Mouse (Mus musculus) spleen, embryonic (tissue): ENCODE results near the gene Cubn.

ENCODE experiments used
- CTCF ChIA-PET: fragments of 350-600 bp; sonication (Branson Sonifier 250); formaldehyde crosslinking; loops from one replicate; lab custom pipeline; 2022; lab: Charles Lee

Cubn gene

GRCm38 (mm10) chr2:13409767-13410519, 81.7 kb downstream of the Cubn start:
- CTCF ChIA-PET, result no interaction called here

- CTCF ChIA-PET, result interaction anchor here (0.6 kb wide), 1 partner anchor 69 kb away, joined by 3 read pairs; no protein-coding TSS in a partner anchor
Measured at GRCm38 (mm10) chr2:13408333-13408732, 83.3 kb downstream of the Cubn start.

GRCm38 (mm10) chr2:13407698-13408097, 83.9 kb downstream of the Cubn start:
- CTCF ChIA-PET, result no interaction called here

GRCm38 (mm10) chr2:13407272-13407671, 84.3 kb downstream of the Cubn start:
- CTCF ChIA-PET, result no interaction called here

GRCm38 (mm10) chr2:13404986-13405678, 86.5 kb downstream of the Cubn start:
- CTCF ChIA-PET, result no interaction called here

- CTCF ChIA-PET, result no interaction called here
Measured at GRCm38 (mm10) chr2:13400831-13401230, 90.8 kb downstream of the Cubn start.

GRCm38 (mm10) chr2:13399480-13400072, 92.0 kb downstream of the Cubn start:
- CTCF ChIA-PET, result no interaction called here

GRCm38 (mm10) chr2:13398955-13399354, 92.7 kb downstream of the Cubn start:
- CTCF ChIA-PET, result no interaction called here

- CTCF ChIA-PET, result no interaction called here
Measured at GRCm38 (mm10) chr2:13398551-13398950, 93.1 kb downstream of the Cubn start.

- CTCF ChIA-PET, result no interaction called here
Measured at GRCm38 (mm10) chr2:13396124-13396540, 95.5 kb downstream of the Cubn start.

GRCm38 (mm10) chr2:13391018-13391417, 100.6 kb downstream of the Cubn start:
- CTCF ChIA-PET, result interaction anchor here (0.6 to 1.2 kb wide), 2 partner anchors 9 to 204 kb away, joined by 3 read pairs; no protein-coding TSS in a partner anchor

- CTCF ChIA-PET, result no interaction called here
Measured at GRCm38 (mm10) chr2:13386631-13387030, 105.0 kb downstream of the Cubn start.

GRCm38 (mm10) chr2:13385542-13386345, 105.9 kb downstream of the Cubn start:
- CTCF ChIA-PET, result no interaction called here

GRCm38 (mm10) chr2:13384775-13385541, 106.7 kb downstream of the Cubn start:
- CTCF ChIA-PET, result no interaction called here

- CTCF ChIA-PET, result no interaction called here
Measured at GRCm38 (mm10) chr2:13376166-13376565, 115.4 kb downstream of the Cubn start.

GRCm38 (mm10) chr2:13373291-13373690, 118.3 kb downstream of the Cubn start:
- CTCF ChIA-PET, result no interaction called here

- CTCF ChIA-PET, result no interaction called here
Measured at GRCm38 (mm10) chr2:13372825-13373224, 118.8 kb downstream of the Cubn start.

GRCm38 (mm10) chr2:13372256-13372824, 119.3 kb downstream of the Cubn start:
- CTCF ChIA-PET, result no interaction called here

- CTCF ChIA-PET, result no interaction called here
Measured at GRCm38 (mm10) chr2:13371797-13372170, 119.8 kb downstream of the Cubn start.

- CTCF ChIA-PET, result no interaction called here
Measured at GRCm38 (mm10) chr2:13371072-13371796, 120.4 kb downstream of the Cubn start.
